Mouse (Mus musculus) spleen, postnatal 4 days (tissue): ENCODE data around the gene Sec14l2.

Experiments
- DNase-seq, 2 experiments: peaks; one replicate each; pipeline ENCODE4 v3.0.0; 2022; ENCODE audit warnings: low spot score in 2 of 2

Sec14l2 gene

GRCm38 (mm10) chr11:4098816-4099215 is 24.4 kb downstream of the Sec14l2 start:
- DNase-seq, result no peak

DNA sequence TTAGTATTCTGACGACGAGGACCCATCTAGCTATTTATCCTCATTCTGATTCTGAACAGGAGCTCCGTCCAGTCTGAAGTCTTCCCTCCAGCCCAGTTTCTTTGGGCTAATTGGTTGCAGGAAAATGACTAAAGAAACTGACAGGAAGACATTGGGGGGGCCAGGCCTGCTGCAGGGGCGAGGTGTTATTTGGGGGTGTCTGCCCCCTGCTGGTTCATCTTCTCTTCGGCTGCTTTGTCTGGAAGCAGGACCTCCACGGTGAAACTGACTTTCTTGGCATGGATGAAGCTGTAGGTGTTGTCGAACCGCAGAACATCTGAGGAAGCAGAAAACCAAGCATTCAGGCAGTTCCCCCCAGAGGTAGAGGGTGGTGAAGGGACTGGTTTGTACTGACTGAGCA is 25.1 kb downstream of the Sec14l2 start:
- no peak for DNase-seq

DNA sequence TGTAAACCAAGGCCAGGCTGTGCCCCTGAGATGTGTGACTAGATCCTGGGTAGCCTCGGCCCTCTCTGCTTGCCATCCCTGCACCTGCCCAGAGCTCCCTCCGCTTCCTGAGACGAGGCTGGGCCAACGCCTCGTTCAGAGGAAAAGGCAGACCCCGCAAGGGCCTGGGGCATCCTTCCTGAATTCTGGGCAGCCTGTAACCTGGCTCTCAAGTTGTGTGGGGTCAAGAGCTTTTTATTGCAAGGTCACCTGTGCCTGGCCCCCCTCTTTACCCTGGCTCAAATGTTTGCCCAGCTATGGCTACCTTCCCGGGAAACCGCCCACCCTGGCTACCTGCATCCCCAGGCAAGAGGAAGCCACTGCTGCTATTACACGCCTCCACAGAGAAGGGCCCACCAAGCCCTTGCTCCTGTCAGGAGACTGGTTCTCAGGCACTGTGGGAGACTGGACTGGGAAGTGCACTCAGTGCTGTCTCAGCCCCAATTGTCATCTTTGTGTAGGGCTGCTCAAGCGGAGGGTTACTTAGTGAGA is 26.1 kb downstream of the Sec14l2 start:
- peak in 1 of 2 experiments; percentile 72 for DNase-seq

- peak; percentile 97 to 98 for DNase-seq
These were observed 26.9 kb downstream of the Sec14l2 start for GRCm38 (mm10) chr11:4096054-4096984.

GRCm38 (mm10) chr11:4095171-4096053 is 27.8 kb downstream of the Sec14l2 start, which contains the start of gene Mtfp1:
Gene Mtfp1 (minus strand): TSS chr11:4095445.
- DNase-seq, result peak; percentile 66 to 85

GRCm38 (mm10) chr11:4094378-4095170 is 28.6 kb downstream of the Sec14l2 start:
- peak; percentile 82 to 92 for DNase-seq

DNA sequence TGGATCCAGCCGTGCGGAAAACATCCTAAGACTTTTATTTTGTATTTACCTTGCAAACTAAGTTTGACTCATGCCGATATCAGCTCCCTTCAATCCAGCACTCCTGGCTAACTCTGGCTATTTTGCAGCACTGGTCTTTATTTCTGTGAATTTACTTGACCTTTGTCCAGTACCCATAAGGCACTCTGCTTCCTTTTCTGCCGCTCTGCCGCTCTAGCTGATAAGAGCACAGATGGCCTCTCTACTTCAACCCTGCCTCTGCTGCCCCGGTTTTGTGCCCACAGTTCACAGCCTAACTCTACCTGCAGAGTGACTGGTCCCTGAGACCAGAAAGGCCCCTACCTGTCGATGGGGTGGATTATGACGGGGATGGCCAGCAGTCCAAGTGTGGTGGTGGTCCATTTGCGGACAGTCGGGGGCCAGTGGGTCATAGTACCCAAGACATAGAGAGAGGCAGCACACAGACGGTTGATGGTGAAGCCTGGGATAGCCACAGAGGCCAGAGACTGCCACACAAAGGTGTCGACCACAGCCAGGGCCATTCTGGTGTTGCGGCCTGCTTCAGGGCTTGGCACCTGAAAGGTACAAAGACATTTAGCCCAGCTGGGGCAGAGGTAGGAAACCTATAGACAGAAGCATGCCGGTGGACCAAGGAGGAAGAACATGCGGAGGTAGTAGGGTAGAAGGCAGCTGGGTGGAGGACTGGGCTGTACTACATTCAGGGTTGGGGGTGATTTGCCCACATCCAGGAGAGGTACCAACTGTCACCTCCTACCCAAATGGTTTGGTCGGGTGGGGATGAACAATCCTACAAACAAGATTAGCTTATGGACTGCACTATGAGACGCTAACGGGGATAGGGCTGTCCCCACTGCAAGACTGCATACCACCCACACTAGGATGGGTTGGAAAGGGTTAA is 29.5 kb downstream of the Sec14l2 start:
- DNase-seq, result no peak

GRCm38 (mm10) chr11:4087267-4087666 is 35.9 kb downstream of the Sec14l2 start:
- no peak for DNase-seq

DNA sequence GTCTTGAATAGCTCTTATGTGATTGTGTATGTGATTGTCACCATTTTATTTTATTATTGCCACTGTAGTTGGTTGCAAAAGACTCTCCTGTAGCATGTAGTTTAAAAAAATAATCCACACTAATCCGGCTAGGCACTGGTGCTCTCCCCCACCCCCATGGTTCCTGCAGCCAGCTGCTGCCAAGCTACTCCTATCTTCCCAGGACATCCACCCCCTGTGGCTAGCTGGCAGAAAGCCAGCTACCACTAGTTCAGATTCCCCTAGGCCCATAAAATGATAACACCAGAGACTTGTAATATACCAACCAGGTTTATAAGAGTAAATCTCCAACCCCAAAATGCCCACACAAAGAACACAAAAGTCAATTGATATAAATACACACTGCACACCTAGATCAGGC is 37.0 kb downstream of the Sec14l2 start:
- no peak for DNase-seq

GRCm38 (mm10) chr11:4083316-4084078 is 39.7 kb downstream of the Sec14l2 start:
- DNase-seq, result peak; percentile 44 to 70

GRCm38 (mm10) chr11:4080219-4080618 is 43.0 kb downstream of the Sec14l2 start:
- DNase-seq, result peak; percentile 34 to 82

DNA sequence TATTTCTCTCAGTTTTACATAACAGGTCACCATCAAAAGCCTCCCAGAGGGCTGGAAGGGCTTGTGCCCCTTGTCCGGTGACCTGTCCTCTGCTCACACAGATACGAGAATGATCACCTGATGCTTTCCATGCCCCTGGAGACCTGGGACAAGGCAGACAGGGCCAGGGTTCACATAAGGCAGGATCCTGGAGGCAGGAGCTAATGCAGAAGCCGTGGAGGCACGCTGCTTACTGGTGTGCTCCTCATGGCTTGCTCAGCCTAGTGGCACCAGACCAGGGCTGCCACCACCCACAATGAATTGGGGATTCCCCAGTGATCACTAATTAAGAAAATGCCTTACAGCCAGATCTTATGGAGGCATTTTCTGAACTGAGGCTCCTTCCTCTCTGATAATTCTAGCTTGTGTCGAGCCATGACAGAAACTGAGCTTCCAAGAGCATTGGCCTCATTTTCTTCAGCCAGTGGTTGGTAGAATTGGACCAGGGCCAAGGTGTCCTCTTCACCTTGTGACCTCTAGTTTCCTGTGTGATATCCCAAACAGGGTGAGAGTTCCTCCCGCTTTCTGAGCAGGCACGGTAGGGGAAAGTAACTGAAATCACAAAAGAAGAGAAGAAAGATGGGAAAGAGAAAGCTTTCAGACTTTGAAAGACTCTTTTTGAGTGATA is 44.8 kb downstream of the Sec14l2 start:
- DNase-seq, result no peak

- peak; percentile 41 to 78 for DNase-seq
These were observed 46.6 kb downstream of the Sec14l2 start for GRCm38 (mm10) chr11:4076633-4077032.

- no peak for DNase-seq
These were observed 53.6 kb downstream of the Sec14l2 start for GRCm38 (mm10) chr11:4069664-4070063.

GRCm38 (mm10) chr11:4064627-4065122 is 58.5 kb downstream of the Sec14l2 start, which contains the start of gene Sec14l3:
Gene Sec14l3 (plus strand): TSS chr11:4064841.
- DNase-seq, result no peak

DNA sequence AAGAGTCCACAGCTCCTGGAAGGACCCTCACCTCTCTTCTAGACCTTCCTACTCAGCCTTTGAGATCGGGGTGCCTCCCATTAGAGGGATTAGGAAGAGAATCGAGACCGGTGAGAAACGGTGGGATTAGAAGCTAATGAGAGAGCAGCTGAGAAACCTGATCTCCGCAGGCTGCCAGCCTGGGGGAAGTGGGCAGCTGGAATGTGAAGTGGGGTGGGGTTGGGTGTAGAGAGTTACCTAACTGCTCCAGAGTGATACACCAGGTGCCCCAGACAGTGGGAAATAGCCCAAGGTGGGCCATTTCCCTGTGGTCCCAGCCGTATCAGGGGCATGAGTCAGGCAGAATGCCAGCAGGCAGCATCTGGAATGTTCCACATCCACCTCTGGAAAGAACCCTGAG is 60.2 kb downstream of the Sec14l2 start:
- DNase-seq, result no peak

DNA sequence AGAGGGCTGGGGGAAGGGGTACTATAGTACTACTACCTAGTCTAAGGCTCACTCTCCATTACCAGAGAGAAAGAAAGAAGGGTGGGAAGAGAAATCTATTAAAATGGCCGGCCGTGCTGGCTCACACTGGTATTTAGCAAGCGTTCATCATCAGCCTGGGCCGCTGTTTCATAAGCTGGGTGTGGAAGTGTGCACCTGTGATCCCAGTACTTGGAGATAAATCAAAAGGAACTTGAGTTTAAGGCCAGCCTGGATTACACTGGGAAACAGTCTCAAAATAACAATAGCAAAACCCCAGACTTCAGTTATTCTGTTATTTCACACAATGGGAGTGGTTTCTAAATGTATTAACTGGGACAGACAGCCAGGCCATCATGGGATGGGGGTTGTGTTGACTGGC is 60.7 kb downstream of the Sec14l2 start:
- no peak for DNase-seq

GRCm38 (mm10) chr11:4060866-4061575 is 62.2 kb downstream of the Sec14l2 start:
- no peak for DNase-seq
